Mouse (Mus musculus): ENCODE data around the gene Ncf2. TPM values are rescaled to one million over a fixed set of nuclear protein-coding genes. Genes with fewer than 3 reads are reported as not detected.
"Not testable (repeated sequence)": the region's sequence is repeated elsewhere in the genome, so short reads cannot be mapped to it uniquely, and the experiment has no call there.

The Ncf2 gene
- polyA plus RNA-seq, 1 experiment: 2.7 TPM

DNA sequence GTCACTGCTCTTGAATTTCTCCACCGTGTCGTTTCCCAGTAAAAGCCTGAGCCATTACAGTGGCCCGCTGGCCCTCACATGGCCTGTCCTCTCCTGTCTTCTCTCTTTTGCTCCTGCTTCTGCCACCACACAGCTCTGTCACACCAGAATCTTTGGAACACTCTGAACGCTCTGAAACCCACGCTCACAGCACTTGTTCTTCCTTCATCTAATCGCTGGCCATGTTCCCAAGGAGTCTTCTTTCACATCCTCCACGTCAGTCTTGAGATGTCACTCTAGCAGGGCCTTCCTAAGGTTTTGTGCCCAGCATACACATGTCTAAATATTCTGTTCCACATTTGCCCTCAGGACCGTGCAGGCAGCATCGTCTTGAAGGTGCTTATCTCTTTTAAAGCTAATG lies 29.0 kb upstream of the Ncf2 start:
- no peak for TF ChIP-seq POLR2A (IDR thresholded peaks at IDR 0.05; ENCODE audit: borderline replicate concordance, insufficient read depth, low read length)
- no peak for TF ChIP-seq CTCF (IDR thresholded peaks at IDR 0.05; ENCODE audit: borderline replicate concordance, insufficient read depth, low read depth, low read length)
- Histone ChIP-seq H3K4me1 (ENCODE audit: control insufficient read depth, insufficient read depth, low read length) (no peaks in the 10 kb centered on the region; the same call in 1 of the 2 replicates), H3K27ac (ENCODE audit: insufficient read depth, low read length) (no peak overlapping the region), H3K27me3 (ENCODE audit: control insufficient read depth, insufficient read depth, low read length) (no peaks in the 10 kb centered on the region), H3K4me3 (replicated peaks; ENCODE audit: insufficient read depth, low read depth, low read length) (no peak overlapping the region)
- no peak for DNase-seq
- 75% methylated on average over 9 of the region's 9 CpGs for WGBS

DNA sequence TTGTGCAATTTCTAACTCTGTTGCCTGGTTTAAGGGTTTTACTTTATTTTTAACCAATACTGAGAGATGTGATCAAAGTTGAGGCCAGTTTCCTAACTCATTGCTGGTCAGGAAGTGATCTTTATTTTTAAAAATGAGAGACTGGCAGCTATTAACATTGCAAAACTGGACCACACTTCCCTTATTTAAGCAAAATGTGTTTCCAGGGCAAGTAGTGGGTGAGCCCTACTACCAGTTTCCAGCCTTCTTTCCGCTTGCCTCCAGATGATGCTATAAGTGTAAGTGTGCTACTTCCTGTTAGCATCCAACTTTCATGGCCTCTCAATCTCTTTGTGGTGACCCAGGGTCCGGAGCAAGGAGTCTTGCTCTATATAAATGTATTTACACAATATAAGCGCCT lies 25.4 kb upstream of the Ncf2 start:
- H3K4me3 ChIP-seq (replicated peaks; ENCODE audit: insufficient read depth, low read depth, low read length); H3K27me3 ChIP-seq (ENCODE audit: control insufficient read depth, insufficient read depth, low read length); DNase-seq; H3K27ac ChIP-seq (ENCODE audit: insufficient read depth, low read length); H3K4me1 ChIP-seq (ENCODE audit: control insufficient read depth, insufficient read depth, low read length): not testable (repeated sequence)
- WGBS: 89% methylated on average over 3 of the region's 3 CpGs

DNA sequence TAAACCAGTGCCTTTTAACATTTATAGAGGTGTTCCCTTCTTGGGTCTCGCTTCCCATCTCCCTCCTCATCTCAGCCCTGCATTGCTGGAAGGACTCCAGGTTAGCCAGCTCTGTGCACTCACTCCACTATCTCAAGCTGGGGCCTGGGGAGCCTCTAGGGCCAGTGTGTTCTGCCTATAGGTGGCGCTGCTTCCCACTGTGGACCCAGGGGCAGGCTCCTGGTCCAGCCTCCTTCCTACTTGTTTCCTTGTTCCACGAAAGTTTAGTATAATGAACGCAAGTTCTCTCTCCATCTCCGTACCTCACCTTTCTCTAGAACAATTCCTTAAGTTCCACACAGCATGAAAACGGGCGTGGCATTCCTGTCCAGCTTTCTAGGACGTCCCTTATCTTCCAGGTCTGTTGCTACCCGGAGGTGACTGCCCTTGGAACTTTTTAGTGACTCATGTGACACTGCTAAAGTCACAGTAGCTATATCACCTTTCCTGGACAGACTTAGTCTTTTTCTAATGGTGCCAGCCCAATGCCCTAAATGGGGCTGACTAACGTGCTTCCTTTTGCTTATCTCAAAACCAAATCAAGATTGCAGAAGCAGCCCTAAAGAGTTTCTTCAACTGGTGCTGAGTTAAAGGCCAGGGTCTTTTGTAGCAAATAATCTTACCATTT lies 20.8 kb upstream of the Ncf2 start:
- TF ChIP-seq POLR2A (IDR thresholded peaks at IDR 0.05; ENCODE audit: borderline replicate concordance, insufficient read depth, low read length): no peak
- peak; percentile 50; the same call in 1 of the 2 replicates for TF ChIP-seq CTCF (IDR thresholded peaks at IDR 0.05; ENCODE audit: borderline replicate concordance, insufficient read depth, low read depth, low read length)
- Histone ChIP-seq H3K4me1 (ENCODE audit: control insufficient read depth, insufficient read depth, low read length) (no peaks in the 10 kb centered on the region), H3K27ac (ENCODE audit: insufficient read depth, low read length) (no peak overlapping the region), H3K4me3 (replicated peaks; ENCODE audit: insufficient read depth, low read depth, low read length) (no peak overlapping the region), H3K27me3 (ENCODE audit: control insufficient read depth, insufficient read depth, low read length) (no peaks in the 10 kb centered on the region)
- 37% methylated on average over 10 of the region's 10 CpGs for WGBS
- peak; percentile 37 to 56 for DNase-seq

GRCm38 (mm10) chr1:152784620-152785019 lies 15.4 kb upstream of the Ncf2 start:
- no peaks in the 10 kb centered on the region for H3K4me1 ChIP-seq (ENCODE audit: control insufficient read depth, insufficient read depth, low read length)
- no peak overlapping the region for H3K27ac ChIP-seq (ENCODE audit: insufficient read depth, low read length)
- no peak for TF ChIP-seq CTCF (IDR thresholded peaks at IDR 0.05; ENCODE audit: borderline replicate concordance, insufficient read depth, low read depth, low read length)
- no peak for TF ChIP-seq POLR2A (IDR thresholded peaks at IDR 0.05; ENCODE audit: borderline replicate concordance, insufficient read depth, low read length)
- H3K27me3 ChIP-seq (ENCODE audit: control insufficient read depth, insufficient read depth, low read length): no peaks in the 10 kb centered on the region
- WGBS: 97% methylated on average over 8 of the region's 8 CpGs
- no peak overlapping the region for H3K4me3 ChIP-seq (replicated peaks; ENCODE audit: insufficient read depth, low read depth, low read length)
- DNase-seq: no peak

DNA sequence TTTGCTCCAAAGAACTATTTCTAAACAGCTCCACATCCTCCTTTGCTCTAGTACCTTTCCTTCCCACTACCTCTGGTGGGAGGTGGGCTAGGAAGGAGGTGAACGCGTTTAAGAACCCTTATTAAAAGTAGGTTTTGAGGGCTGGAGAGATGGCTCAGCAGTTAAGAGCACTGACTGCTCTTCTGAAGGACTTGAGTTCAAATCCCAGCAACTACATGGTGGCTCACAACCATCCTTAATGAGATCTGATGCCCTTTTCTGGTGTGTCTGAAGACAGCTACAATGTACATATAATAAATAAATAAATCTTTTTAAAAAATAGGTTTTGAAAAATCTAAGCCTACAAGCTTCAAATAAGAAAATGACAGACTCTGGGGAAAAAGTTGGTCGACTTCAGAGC lies 14.5 kb upstream of the Ncf2 start:
- H3K4me3 ChIP-seq (replicated peaks; ENCODE audit: insufficient read depth, low read depth, low read length); H3K27ac ChIP-seq (ENCODE audit: insufficient read depth, low read length); H3K27me3 ChIP-seq (ENCODE audit: control insufficient read depth, insufficient read depth, low read length); H3K4me1 ChIP-seq (ENCODE audit: control insufficient read depth, insufficient read depth, low read length); DNase-seq: not testable (repeated sequence)
- 90% methylated on average over 3 of the region's 3 CpGs for whole genome bisulfite sequencing

DNA sequence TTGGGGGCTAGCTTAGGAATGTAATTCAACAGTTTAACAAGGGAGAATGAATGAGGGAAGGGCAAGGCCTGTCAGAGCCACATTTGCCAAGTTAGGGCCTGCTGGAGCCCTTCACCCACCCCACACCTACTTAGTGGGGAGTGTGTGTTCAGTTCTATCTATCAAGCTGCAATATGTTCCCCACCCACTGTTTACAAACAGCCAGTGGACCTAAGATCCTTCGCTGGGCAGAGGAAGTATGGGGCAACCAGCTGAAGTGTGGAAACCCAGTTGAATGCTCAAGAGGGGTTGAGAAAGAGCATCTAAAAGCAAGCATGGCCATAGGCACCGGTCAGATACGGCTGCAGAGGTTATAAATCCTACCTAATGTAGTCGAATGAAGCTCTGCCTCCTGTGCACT lies 13.0 kb upstream of the Ncf2 start:
- Histone ChIP-seq H3K4me3 (replicated peaks; ENCODE audit: insufficient read depth, low read depth, low read length) (no peak overlapping the region), H3K27ac (ENCODE audit: insufficient read depth, low read length) (no peak overlapping the region), H3K4me1 (ENCODE audit: control insufficient read depth, insufficient read depth, low read length) (no peaks in the 10 kb centered on the region), H3K27me3 (ENCODE audit: control insufficient read depth, insufficient read depth, low read length) (no peaks in the 10 kb centered on the region)
- DNase-seq: no peak
- WGBS: 91% methylated on average over 4 of the region's 4 CpGs
- no peak for TF ChIP-seq POLR2A (IDR thresholded peaks at IDR 0.05; ENCODE audit: borderline replicate concordance, insufficient read depth, low read length)
- TF ChIP-seq CTCF (IDR thresholded peaks at IDR 0.05; ENCODE audit: borderline replicate concordance, insufficient read depth, low read depth, low read length): no peak

DNA sequence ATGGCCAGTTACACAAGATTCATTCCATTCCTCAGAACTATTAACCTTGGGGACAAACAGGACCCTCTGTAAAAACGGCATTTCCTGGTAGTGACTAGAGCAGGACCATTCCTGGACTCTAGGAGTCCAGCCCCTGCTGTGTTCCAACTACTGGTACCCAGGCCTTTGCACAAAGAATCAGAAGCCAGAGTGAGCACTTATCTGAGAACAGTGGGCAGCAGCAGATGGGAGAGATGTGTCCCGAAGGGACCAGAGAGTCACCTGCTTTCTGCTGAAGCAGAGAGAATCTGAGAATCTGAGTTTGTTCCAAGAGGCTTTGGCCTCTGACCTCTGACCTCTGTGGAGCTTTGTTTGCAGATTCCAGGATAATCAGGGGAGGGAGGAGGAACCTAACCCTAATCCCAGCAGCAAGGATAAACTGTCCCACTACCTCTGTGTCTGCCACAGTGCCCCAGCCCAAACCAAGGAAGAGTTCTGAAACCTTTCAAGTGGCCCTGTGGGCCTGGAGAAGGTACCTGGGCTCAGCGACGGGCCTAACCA lies 11.8 kb upstream of the Ncf2 start:
- no peak overlapping the region for H3K27ac ChIP-seq (ENCODE audit: insufficient read depth, low read length)
- no peaks in the 10 kb centered on the region for H3K27me3 ChIP-seq (ENCODE audit: control insufficient read depth, insufficient read depth, low read length)
- TF ChIP-seq CTCF (IDR thresholded peaks at IDR 0.05; ENCODE audit: borderline replicate concordance, insufficient read depth, low read depth, low read length): no peak
- TF ChIP-seq POLR2A (IDR thresholded peaks at IDR 0.05; ENCODE audit: borderline replicate concordance, insufficient read depth, low read length): no peak
- no peaks in the 10 kb centered on the region for H3K4me1 ChIP-seq (ENCODE audit: control insufficient read depth, insufficient read depth, low read length)
- no peak overlapping the region for H3K4me3 ChIP-seq (replicated peaks; ENCODE audit: insufficient read depth, low read depth, low read length)
- no peak for DNase-seq
- WGBS: 49% methylated on average over 4 of the region's 4 CpGs

- H3K4me3 ChIP-seq (replicated peaks; ENCODE audit: insufficient read depth, low read depth, low read length): no peak overlapping the region
- TF ChIP-seq POLR2A (IDR thresholded peaks at IDR 0.05; ENCODE audit: borderline replicate concordance, insufficient read depth, low read length) (no peak), CTCF (IDR thresholded peaks at IDR 0.05; ENCODE audit: borderline replicate concordance, insufficient read depth, low read depth, low read length) (peak; percentile 30; the same call in 1 of the 2 replicates)
- H3K27ac ChIP-seq (ENCODE audit: insufficient read depth, low read length): no peak overlapping the region
- WGBS: 33% methylated on average over 12 of the region's 12 CpGs
- H3K27me3 ChIP-seq (ENCODE audit: control insufficient read depth, insufficient read depth, low read length): no peaks in the 10 kb centered on the region
- H3K4me1 ChIP-seq (ENCODE audit: control insufficient read depth, insufficient read depth, low read length): no peaks in the 10 kb centered on the region
- peak in 1 of 2 experiments; percentile 13 for DNase-seq
Observed at GRCm38 (mm10) chr1:152790254-152790653, 9.7 kb upstream of the Ncf2 start.
